Mouse (Mus musculus) natural killer cell, adult 2 months (primary cell): ENCODE data around the gene Nsd2.
"Not testable (repeated sequence)": the region's sequence is repeated elsewhere in the genome, so short reads cannot be mapped to it uniquely, and the experiment has no call there.

ENCODE experiments used
- DNase-seq, 2 experiments: peaks; one replicate each; pipeline ENCODE4 v3.0.0; 2022; ENCODE audit warnings: low spot score in 2 of 2

Gene Nsd2

DNA sequence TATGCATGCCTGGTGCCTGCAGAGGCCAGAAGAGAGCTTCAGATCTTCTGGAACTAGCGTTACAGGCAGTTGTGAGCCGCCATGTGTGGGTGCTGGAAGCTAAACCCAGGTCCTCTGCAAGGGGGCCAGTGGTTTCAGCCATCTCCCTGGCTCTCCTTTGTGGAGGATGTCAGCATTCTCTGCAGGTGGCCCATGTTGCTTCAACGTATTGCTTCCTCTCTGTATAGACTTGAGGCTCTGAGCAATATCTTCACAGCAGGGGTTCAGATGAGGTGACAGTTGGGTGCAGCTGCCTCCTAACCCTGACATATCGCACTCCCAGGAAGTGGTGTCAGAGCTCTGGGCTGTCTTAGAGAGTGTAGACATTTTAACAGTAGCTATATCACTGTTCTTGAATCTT is 30.9 kb downstream of the Nsd2 start:
- DNase-seq, result no peak

DNA sequence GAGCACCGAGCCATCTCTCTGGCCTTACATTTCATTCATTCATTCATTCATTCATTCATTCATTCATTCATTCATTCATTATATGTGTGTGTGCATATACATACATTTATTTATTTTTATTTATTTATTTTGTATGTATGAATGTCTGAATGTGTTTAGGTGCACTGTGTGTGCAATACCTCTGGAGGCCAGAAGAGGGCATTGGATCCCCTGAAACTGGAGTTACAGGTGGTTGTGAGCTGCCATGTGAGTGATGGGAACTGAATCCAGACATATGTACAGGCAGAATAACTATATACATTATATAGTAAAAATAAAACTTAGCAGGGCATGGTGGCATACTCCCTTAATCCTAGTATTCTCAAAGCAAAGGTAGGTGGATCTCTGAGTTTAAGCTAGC is 32.6 kb downstream of the Nsd2 start:
- peak in 1 of 2 experiments; percentile 11 for DNase-seq

DNA sequence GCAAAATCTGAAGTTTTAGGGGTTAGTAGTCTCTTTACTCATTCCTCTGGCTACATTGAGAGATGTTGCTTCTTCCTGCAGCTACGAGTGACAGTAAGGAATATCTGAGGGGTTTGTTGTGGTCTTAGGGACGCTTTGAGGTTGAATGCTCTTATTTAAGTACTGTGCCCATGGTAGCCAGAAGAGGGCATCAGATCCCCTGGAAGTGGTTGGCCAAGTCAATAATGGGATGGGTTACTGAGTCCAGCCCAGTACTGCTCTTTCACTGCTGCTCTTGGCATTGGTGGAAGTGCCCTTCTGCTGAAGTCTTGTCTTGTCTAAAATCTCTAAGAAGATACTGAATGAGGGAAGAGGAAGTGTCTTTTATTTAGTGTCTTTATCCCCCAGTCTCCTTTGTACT is 33.5 kb downstream of the Nsd2 start:
- no peak for DNase-seq

DNA sequence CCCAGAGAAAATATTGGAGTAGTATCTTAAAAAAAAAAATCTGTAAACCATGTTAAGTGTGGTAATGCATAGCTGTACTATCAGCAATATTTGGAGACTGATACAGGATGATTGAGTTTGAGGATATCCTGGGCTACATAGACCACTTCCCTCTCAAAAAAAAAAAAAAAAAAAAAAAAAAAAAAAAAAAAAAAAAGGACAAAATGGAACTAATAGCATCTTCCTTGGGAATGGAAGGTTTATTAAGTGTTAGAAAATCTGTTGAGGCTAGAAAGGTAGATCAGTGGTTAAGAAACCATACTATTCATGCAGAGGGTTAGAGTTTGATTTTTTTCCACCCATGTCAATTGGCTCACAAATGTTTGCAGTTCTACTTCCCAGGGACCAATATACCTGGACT is 37.2 kb downstream of the Nsd2 start:
- no peak for DNase-seq

DNA sequence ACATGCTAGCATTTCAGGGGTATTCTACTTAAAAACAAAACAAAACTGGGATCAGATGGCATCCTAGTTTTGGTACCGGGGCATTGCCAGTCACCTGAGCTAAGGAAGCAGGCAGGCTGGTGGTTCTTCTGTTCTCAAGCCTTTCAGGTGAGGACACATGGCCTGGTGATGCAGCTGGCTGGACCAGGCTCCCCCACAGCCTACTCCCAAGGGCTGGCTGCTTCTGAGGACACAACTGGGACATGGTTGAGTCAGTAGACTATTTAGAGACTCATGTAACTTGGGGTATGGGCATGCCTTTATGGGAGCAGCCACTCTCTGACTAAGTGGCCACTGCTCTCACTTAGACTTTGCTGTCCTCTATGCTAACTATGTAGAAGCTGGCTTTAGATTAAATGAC is 54.9 kb downstream of the Nsd2 start:
- DNase-seq, result no peak

DNA sequence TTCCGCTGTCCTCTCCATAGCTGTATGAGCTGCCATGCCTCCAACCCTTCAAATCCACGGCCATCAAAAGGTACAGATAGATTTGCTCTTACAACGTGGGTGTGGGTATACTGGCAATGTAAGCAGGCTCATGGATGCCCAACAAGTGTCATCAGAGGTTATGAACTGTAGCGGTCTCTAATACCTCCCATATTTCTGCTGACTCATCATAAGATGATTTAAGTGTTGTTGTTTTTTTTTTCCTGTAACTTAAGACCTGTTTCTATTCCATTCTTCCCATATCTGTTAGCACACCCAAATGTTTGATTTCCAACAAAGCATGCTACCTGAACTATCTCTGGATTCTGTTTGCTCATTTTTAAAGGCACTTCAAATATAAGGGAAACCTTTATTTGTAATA is 60.6 kb downstream of the Nsd2 start:
- no peak for DNase-seq

DNA sequence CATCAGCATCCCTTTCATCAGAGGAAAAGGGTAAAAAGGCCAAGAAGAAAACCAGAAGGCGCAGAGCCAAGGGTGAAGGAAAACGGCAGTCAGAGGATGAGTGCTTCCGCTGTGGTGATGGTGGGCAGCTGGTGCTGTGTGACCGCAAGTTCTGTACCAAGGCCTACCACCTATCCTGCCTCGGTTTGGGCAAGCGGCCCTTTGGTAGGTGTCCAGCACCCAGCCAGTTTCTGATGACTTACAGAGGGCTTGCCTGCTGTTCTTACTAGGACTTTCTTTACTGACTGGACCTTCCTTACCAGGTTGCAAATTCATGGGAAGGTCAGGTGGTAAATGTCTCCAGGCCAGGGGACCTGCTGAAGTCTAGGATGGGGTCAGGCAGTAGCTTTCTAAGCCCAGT is 72.9 kb downstream of the Nsd2 start:
- DNase-seq, result no peak

DNA sequence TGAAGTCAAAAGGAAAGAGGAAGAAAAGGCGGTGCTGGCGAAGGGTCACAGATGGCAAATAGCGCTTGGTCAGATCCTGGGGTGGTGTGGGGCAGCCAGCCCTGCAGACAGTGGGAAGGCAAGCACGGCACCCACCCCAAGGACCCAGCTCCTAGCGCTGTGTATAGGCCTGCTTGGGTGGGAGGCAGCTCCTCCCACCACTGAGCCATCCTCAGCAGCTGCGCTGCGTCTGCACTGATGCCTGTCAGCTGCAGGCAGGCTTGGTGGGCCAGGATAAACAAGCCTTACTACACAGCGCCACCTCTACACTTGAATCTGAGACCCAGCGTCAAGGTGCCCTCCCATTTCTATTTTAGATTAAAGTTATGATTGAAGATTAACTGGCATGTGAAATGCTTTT is 74.6 kb downstream of the Nsd2 start:
- DNase-seq, result no peak

DNA sequence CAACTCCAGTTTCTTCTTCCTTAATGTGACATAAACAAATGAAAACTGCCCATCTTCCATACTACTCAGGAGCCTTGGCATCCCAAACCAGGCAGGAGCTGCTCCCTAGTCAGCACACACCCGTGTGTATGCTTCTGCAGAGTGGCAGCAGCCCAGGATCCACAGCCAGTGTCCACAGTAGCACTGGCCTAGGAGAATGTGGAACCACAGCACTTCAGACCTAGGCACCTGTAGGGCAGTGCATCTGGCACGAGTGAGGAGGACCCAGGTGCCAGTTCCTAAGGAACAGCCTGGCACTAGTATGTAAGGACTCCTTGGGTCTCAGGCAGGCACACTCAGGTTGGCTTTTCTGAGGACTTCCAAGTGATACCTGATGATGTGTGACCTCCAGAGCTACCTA is 76.6 kb downstream of the Nsd2 start:
- no peak for DNase-seq

DNA sequence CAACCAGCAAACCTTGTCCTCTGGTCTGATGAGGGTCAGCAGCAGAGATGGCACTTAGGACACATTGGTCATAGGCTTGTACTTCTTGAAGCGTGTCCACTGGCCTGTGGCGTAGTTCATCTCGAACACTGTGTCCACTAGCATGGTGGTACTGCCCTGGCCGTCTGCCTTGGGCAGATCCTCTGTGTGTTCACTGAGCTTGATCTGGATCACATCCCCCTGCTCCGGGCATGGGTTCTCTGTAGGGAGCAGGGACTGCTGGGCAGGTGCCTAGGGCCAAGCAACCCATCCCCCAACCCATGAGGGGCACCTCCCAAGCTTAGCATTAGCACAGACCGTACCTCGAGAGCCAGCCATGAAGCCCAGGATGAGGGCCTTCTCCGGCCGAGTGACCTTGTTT is 78.1 kb downstream of the Nsd2 start:
- no peak for DNase-seq

DNA sequence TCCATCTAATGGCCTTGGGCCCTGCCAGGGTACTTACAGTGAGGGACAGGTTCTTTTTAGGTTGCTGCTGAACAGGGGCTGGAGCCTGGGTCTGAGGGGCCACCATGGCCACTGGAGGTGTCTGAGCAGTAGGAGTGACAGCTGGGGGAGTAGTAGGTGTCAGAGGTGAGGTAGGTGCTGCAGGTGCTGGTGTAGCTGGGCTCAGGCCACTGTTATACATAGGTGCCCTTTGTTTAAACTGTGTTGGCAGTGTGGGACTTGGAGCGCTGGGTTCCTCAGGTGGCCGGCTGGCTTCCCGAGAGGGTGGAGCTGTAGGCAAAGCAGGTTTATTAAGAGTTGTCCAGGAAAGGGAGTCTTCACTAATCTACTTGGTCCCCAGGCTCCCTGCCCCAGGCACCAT is 78.7 kb downstream of the Nsd2 start:
- no peak for DNase-seq

DNA sequence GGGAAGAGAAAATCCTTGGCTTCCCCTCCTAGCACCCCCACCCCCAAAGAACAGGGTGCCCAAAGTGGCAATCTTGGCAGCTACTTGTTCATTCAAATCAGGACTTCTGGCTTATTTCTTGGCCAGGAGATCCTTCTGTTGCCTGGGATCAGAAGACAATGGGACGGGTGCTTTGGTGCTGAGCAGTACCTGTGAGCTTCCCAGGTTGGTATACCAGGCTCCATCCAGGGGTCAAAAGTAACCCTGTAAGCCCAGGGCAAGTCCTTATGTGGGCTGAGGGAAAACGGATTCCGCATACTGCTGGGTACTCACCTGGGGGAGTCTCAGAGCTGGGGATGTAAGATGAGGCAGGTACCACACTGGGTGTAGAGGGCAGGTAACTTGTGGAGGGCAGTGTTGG is 79.6 kb downstream of the Nsd2 start:
- no peak for DNase-seq

DNA sequence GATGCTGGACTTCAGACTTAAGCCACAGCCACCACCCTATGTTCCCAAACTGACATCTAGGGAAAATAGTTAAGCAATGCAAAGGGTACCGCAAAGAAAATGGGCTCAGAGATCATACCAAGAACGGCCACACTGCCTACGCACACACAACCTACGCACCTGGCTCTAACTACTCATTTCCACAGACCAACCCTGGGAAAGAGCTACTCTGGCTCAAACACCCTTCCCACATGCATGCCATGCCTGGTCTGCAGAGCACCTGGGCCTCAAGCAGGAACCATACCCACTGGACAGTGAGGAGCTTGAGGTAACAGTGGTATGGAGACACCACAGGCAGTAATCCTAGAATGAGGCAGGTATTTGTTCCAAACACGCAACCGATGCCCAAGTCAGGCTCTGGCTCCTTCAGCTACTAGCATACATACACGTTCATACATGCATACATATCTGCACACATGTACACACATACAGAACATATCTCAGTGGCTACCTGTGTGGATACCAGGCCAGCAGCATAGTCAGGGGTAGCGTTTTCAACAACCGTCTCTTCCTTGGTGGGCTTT is 80.3 kb downstream of the Nsd2 start:
- no peak for DNase-seq

DNA sequence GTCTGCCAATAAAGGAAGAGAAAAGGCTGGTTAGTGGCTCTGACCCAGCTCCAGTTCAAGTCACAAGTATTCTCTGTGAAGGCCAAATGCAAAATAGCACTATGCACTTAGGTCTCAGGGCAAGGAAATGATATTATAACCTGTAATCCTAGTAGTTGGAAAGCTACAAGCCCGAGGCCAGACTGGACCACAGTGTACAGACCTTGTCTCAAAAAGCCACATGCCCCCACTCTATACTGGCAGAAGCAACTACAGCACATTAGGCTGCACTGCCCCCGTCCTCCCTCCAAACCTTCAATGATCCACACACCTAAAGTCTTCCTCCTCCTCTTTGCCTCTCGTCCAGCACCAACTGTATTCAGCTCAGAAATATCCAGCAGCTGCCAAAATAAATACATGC is 80.8 kb downstream of the Nsd2 start:
- DNase-seq, result no peak

DNA sequence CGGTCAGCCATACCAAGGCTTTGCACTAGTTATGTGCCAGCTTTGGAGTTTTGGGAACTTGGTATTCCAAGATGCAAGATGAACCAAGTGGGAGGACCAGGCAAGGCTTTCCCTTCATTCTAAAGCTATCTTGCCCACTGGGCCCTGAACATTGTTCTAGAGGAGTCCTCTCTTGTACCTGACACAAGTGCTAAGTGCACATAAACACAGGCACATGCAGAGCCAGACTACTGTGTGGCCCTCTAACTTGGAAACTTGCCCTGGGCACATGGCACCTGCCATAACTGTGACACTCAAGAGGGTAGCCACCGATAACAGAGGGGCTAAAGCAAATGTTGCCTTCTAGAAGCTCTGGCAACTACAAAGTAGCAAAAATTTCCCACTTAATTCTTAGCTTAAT is 82.2 kb downstream of the Nsd2 start:
- no peak for DNase-seq

DNA sequence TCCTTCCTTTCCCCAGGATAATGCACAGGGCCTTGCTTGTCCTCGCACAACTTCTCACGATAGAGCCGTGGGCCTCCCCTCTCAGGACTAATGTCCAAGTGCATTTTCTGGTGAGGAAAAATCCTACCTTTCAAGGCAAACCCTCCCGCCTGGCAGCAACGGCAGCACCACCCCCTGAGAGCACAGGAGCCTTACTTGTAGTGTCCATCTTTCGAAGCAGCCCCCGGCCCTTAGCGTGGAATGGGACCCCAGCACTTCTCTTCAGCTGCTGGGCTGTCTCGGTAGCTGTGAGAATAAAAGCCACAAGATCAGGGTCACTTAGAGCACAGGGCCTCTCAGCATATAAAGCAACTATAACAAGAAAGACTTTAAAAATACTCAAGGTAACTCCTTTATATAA is 82.7 kb downstream of the Nsd2 start:
- DNase-seq, result no peak

DNA sequence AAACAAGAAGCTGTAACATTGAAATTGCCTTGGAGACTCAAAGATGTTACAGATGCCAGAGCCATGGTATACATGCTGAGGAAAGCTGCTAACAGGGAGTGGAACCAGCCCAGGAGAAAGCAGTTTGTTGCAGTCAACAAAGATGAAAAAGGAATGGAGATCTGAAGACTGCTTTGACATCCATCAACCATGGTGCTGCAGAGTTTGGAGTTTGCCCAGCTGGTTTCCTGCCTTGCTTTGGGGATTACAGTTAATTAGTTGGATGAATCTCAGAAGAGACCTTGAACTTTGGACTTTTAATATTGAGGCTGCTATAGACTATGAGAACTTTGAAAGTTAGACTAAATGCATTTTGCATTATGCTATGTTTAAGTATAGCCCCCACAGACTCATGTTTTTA is 94.5 kb downstream of the Nsd2 start:
- DNase-seq, result not testable (repeated sequence)

DNA sequence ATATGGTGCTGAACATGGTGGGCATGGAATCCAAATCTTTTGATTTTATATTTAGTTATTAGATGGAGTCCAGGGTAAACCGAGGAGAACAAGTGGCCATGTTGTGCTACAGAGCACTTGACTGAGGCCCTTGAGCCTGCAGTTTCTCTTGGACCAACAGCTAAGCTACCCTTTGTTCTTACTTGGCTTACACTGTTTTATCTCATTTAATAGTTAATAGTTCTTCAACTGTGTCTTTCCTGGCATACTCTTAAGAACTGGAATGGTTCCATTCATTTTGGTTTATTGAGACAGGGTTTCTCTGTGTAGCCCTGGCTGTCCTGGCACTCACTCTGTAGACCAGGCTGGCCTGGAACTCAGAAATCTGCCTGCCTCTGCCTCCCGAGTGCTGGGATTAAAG is 96.1 kb downstream of the Nsd2 start:
- DNase-seq, result not testable (repeated sequence)

DNA sequence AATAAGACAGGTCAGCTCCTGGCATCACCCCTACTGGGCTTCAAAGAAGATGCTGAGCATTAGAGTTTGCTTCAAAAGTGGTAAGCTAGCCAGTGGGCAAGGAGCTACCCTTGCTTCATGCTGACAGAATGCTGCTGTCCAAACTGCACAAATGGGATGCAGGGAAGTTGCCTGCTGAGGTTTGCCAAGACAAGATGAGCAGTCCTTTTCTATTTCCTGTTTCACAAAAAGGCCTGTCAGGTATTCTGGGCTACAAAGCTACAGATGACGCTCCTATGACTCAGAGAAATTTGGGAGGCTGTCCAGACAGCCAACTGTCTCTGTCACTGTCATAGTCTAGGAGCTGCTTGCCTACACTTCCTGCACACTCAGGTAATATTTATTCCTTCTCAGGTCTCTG is 98.9 kb downstream of the Nsd2 start:
- no peak for DNase-seq

DNA sequence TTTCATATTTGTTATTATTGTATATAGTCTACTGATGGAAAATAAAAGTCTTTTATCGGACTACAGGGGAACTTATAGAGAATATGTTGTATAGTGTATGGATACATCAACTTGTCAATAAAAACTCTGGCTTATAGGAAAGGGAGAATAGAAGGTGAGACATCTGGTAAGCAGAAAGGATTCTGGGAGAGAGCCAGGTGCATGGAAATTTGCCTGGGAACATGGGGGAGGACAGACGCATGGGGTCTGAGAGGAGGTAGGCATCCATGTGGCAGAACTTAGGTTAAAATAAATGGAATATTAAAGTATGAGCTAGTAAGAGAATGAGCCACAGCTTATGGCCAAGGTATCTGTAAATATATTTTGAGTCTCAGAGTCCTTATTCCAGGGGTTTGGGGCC is 99.5 kb downstream of the Nsd2 start:
- DNase-seq, result no peak

DNA sequence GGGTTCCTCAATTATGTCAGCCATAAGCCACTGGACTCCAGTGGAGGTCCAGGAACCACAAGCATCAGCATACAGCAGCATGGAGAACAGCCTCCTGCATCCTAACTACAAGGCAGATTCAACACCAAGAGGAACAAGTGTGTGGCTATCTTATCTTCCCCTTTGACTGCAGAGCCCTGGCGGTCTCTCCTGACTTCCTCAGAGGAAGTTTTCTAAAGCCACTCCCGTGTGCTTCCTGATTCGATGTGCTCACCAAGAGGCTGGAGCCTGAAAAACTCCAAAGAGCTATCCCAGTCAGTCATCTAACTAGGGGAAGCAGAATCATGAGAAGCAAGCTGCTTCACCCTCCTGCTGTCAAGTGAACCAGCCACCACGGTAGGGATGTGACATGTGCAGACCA is 100.4 kb downstream of the Nsd2 start:
- no peak for DNase-seq

DNA sequence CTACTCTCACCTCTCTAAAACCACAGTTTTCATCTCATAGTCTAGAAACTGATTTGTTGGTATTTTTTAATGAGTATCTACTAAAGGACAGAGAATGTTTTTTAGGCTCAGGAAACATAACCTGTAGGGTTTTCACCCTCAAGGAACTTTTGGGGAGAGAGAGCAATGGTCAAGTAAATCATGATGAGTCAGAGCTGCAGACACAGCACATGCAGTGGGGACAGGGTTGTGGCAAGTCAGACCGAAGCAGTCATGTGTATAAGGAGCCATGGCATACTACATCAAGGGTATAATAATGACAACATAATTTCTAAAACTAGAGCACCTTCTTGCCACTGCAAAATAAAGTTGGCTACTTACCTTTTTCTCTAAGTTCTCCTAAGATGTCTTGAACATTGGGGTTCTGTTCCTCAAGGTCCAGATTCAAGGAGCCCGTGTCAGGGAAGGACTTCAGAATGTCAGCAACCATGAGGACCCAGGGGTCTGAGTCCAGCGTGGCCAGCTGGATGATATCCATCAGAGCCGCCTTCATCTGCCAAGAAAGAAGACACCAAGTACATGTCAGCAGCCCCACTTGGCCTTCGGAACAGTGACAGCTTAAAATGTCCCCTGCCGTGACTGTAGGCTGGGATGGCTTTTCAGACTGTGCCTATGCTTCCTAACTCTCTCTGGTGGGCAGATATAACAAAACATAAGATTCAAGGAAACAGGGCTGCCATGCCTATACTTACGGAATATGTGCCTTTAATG is 101.1 kb downstream of the Nsd2 start:
- DNase-seq, result no peak

DNA sequence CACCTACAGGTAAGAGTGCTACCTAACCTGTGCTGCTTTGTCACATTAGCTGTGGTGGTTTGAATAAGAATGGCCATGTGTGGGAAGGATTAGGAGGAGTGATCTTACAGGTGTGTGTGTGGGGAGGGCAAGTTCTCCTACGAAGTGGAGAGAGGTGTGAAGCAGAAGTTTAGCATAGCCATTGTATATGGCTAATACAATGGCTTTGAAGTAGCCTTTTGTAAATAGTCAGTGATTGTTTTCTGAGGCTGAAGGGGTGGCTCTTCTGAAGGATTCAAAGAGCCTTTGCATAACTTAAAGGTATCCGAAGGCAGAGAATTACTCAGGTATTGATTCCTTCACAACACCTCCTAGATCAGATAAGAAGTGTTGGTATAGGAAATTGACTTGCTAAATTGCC is 102.0 kb downstream of the Nsd2 start:
- no peak for DNase-seq

DNA sequence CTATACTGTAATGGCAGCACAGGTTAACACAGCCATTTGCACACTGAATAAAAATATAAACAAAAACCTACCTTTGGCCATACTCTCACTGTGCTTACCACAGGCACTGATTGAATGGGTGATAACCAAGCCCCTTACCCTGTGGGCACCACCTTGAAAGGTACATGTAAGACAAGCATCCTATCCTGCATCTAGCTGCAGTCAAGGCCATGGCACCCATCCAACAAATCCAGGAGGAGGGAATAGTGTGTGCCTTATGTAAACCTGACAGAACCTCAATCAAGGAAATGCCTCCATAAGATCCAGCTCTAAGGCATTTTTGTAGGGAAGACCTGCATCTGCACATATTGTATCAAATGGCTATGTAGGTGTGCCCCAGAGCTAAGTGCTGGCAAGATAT is 105.6 kb downstream of the Nsd2 start:
- DNase-seq, result no peak
